Mouse (Mus musculus): Measurements from ENCODE around the gene Prex1.

- no peak for TF ChIP-seq POLR2A (IDR thresholded peaks at IDR 0.05; ENCODE audit: borderline replicate concordance, control insufficient read depth, low read depth, low read length)
- no peak for TF ChIP-seq CTCF (IDR thresholded peaks at IDR 0.05; ENCODE audit: control insufficient read depth, insufficient read depth, low read length)
Measured at GRCm38 (mm10) chr2:166622079-166622478, 91.6 kb downstream of the Prex1 start.

All from bone marrow, adult 2 months (tissue).